Mouse (Mus musculus): ENCODE measurements around the gene Olfr1175-ps. TPM values are rescaled to one million over a fixed set of nuclear protein-coding genes. Genes with fewer than 3 reads are reported as not detected.

Olfr1175-ps gene
- not detected in 2 replicates for polyA plus RNA-seq (2014; fragmentation: Nextera tagmentation; extraction: Ambion mirVana)

- no peaks in the 10 kb centered on the region for H3K27me3 ChIP-seq (replicated peaks; ENCODE audit: control insufficient read depth, insufficient read depth, low read length)
- 65% methylated on average over 2 of the region's 2 CpGs for WGBS
- DNase-seq (ENCODE audit: low spot score) (no peak), ATAC-seq (replicated peaks; ENCODE audit: low FRiP score) (no peak)
- no peak within 1 kb of the TSS for H3K4me3 ChIP-seq (ENCODE audit: low read depth, low read length)
- H3K9ac ChIP-seq (ENCODE audit: low read depth, low read length): no peak within 1 kb of the TSS
- H3K36me3 ChIP-seq (ENCODE audit: control insufficient read depth, insufficient read depth, low read length): no peaks in the 10 kb centered on the region
- no peak within 1 kb of the TSS for H3K4me2 ChIP-seq
- H3K4me1 ChIP-seq (replicated peaks; ENCODE audit: control insufficient read depth, insufficient read depth, low read length): no peaks in the 10 kb centered on the region
- no peak within 1 kb of the TSS for H3K27ac ChIP-seq (ENCODE audit: low read depth, low read length)
- no peaks in the 10 kb centered on the region for H3K9me3 ChIP-seq (ENCODE audit: control insufficient read depth, low read length)
Measured at GRCm38 (mm10) chr2:88327115-88327514, at the start of gene Olfr1175-ps. Olfr1175-ps (minus strand) TSS chr2:88327215.

GRCm38 (mm10) chr2:88356304-88356703 lies 29.3 kb upstream of the Olfr1175-ps start:
- no peak overlapping the region for H3K4me2 ChIP-seq
- H3K27ac ChIP-seq (ENCODE audit: low read depth, low read length): no peak overlapping the region
- H3K4me3 ChIP-seq (ENCODE audit: low read depth, low read length): no peak overlapping the region
- WGBS: 7% methylated on average over 2 of the region's 2 CpGs
- no peaks in the 10 kb centered on the region for H3K27me3 ChIP-seq (replicated peaks; ENCODE audit: control insufficient read depth, insufficient read depth, low read length)
- DNase-seq (ENCODE audit: low spot score) (no peak), ATAC-seq (replicated peaks; ENCODE audit: low FRiP score) (no peak)
- H3K9ac ChIP-seq (ENCODE audit: low read depth, low read length): no peak overlapping the region
- H3K36me3 ChIP-seq (ENCODE audit: control insufficient read depth, insufficient read depth, low read length): no peaks in the 10 kb centered on the region
- no peaks in the 10 kb centered on the region for H3K9me3 ChIP-seq (ENCODE audit: control insufficient read depth, low read length)
- no peaks in the 10 kb centered on the region for H3K4me1 ChIP-seq (replicated peaks; ENCODE audit: control insufficient read depth, insufficient read depth, low read length)

- no peaks in the 10 kb centered on the region for H3K36me3 ChIP-seq (ENCODE audit: control insufficient read depth, insufficient read depth, low read length)
- 66% methylated on average over 1 of the region's 1 CpGs for WGBS
- no peaks in the 10 kb centered on the region for H3K27me3 ChIP-seq (replicated peaks; ENCODE audit: control insufficient read depth, insufficient read depth, low read length)
- no peak within 1 kb of the TSS for H3K4me3 ChIP-seq (ENCODE audit: low read depth, low read length)
- H3K9me3 ChIP-seq (ENCODE audit: control insufficient read depth, low read length): no peaks in the 10 kb centered on the region
- no peak within 1 kb of the TSS for H3K27ac ChIP-seq (ENCODE audit: low read depth, low read length)
- DNase-seq (ENCODE audit: low spot score) (no peak), ATAC-seq (replicated peaks; ENCODE audit: low FRiP score) (no peak)
- H3K4me2 ChIP-seq: no peak within 1 kb of the TSS
- no peaks in the 10 kb centered on the region for H3K4me1 ChIP-seq (replicated peaks; ENCODE audit: control insufficient read depth, insufficient read depth, low read length)
- H3K9ac ChIP-seq (ENCODE audit: low read depth, low read length): no peak within 1 kb of the TSS
Measured at GRCm38 (mm10) chr2:88346392-88346791, 19.4 kb upstream of the Olfr1175-ps start, which contains the start of gene Olfr1177-ps. Olfr1177-ps (minus strand) TSS chr2:88346492.

GRCm38 (mm10) chr2:88336421-88336820 lies 9.4 kb upstream of the Olfr1175-ps start, which contains the start of gene Olfr1176:
Olfr1176 (plus strand) TSS chr2:88336721.
- Histone ChIP-seq H3K4me3 (ENCODE audit: low read depth, low read length) (no peak within 1 kb of the TSS), H3K27ac (ENCODE audit: low read depth, low read length) (no peak within 1 kb of the TSS), H3K4me1 (replicated peaks; ENCODE audit: control insufficient read depth, insufficient read depth, low read length) (no peaks in the 10 kb centered on the region), H3K36me3 (ENCODE audit: control insufficient read depth, insufficient read depth, low read length) (no peaks in the 10 kb centered on the region), H3K27me3 (replicated peaks; ENCODE audit: control insufficient read depth, insufficient read depth, low read length) (no peaks in the 10 kb centered on the region), H3K9ac (ENCODE audit: low read depth, low read length) (no peak within 1 kb of the TSS), H3K4me2 (no peak within 1 kb of the TSS), H3K9me3 (ENCODE audit: control insufficient read depth, low read length) (no peaks in the 10 kb centered on the region)
- 70% methylated on average over 1 of the region's 1 CpGs for WGBS
- no peak for ATAC-seq (replicated peaks; ENCODE audit: low FRiP score)
- DNase-seq (ENCODE audit: low spot score): no peak

GRCm38 (mm10) chr2:88315035-88315434 lies 12.0 kb downstream of the Olfr1175-ps start, which contains the start of gene Olfr1174-ps:
Olfr1174-ps (minus strand) TSS chr2:88315135.
- Histone ChIP-seq H3K36me3 (ENCODE audit: control insufficient read depth, insufficient read depth, low read length) (no peaks in the 10 kb centered on the region), H3K27ac (ENCODE audit: low read depth, low read length) (no peak within 1 kb of the TSS), H3K4me1 (replicated peaks; ENCODE audit: control insufficient read depth, insufficient read depth, low read length) (no peaks in the 10 kb centered on the region), H3K9ac (ENCODE audit: low read depth, low read length) (no peak within 1 kb of the TSS), H3K4me3 (ENCODE audit: low read depth, low read length) (no peak within 1 kb of the TSS), H3K9me3 (ENCODE audit: control insufficient read depth, low read length) (no peaks in the 10 kb centered on the region), H3K4me2 (no peak within 1 kb of the TSS), H3K27me3 (replicated peaks; ENCODE audit: control insufficient read depth, insufficient read depth, low read length) (no peaks in the 10 kb centered on the region)
- no peak for DNase-seq (ENCODE audit: low spot score)
- 89% methylated on average over 4 of the region's 4 CpGs for WGBS
- ATAC-seq (replicated peaks; ENCODE audit: low FRiP score): no peak

GRCm38 (mm10) chr2:88279775-88280174 lies 47.2 kb downstream of the Olfr1175-ps start, which contains the start of gene Olfr1173:
Olfr1173 (minus strand) TSS chr2:88279875.
- H3K9me3 ChIP-seq (ENCODE audit: control insufficient read depth, low read length): no peaks in the 10 kb centered on the region
- no peaks in the 10 kb centered on the region for H3K4me1 ChIP-seq (replicated peaks; ENCODE audit: control insufficient read depth, insufficient read depth, low read length)
- no peak within 1 kb of the TSS for H3K27ac ChIP-seq (ENCODE audit: low read depth, low read length)
- H3K4me2 ChIP-seq: no peak within 1 kb of the TSS
- no peak within 1 kb of the TSS for H3K9ac ChIP-seq (ENCODE audit: low read depth, low read length)
- no peaks in the 10 kb centered on the region for H3K27me3 ChIP-seq (replicated peaks; ENCODE audit: control insufficient read depth, insufficient read depth, low read length)
- ATAC-seq (replicated peaks; ENCODE audit: low FRiP score) (no peak), DNase-seq (ENCODE audit: low spot score) (no peak)
- no peaks in the 10 kb centered on the region for H3K36me3 ChIP-seq (ENCODE audit: control insufficient read depth, insufficient read depth, low read length)
- H3K4me3 ChIP-seq (ENCODE audit: low read depth, low read length): no peak within 1 kb of the TSS

Other genes with a start within 250 kb of the Olfr1175-ps start
- gene Olfr1164, start 233.2 kb downstream of the Olfr1175-ps start, polyA plus RNA-seq (2014; fragmentation: Nextera tagmentation; extraction: Ambion mirVana): not detected in 2 replicates
- not detected in 2 replicates for gene Olfr1166, start 198.9 kb downstream of the Olfr1175-ps start, polyA plus RNA-seq (2014; fragmentation: Nextera tagmentation; extraction: Ambion mirVana)
- not detected in 2 replicates for gene Olfr1167, start 172.0 kb downstream of the Olfr1175-ps start, polyA plus RNA-seq (2014; fragmentation: Nextera tagmentation; extraction: Ambion mirVana)
- gene Olfr1168, start 145.3 kb downstream of the Olfr1175-ps start, polyA plus RNA-seq (2014; fragmentation: Nextera tagmentation; extraction: Ambion mirVana): not detected in 2 replicates
- gene Olfr1170, start 98.9 kb downstream of the Olfr1175-ps start, polyA plus RNA-seq (2014; fragmentation: Nextera tagmentation; extraction: Ambion mirVana): not detected in 2 replicates
- gene Olfr1173, start 47.3 kb downstream of the Olfr1175-ps start, polyA plus RNA-seq (2014; fragmentation: Nextera tagmentation; extraction: Ambion mirVana): not detected in 2 replicates
- gene Olfr1174-ps, start 12.1 kb downstream of the Olfr1175-ps start, polyA plus RNA-seq (2014; fragmentation: Nextera tagmentation; extraction: Ambion mirVana): not detected in 2 replicates
- gene Olfr1176, start 9.5 kb upstream of the Olfr1175-ps start, polyA plus RNA-seq (2014; fragmentation: Nextera tagmentation; extraction: Ambion mirVana): not detected in 2 replicates
- gene Olfr1177-ps, start 19.3 kb upstream of the Olfr1175-ps start, polyA plus RNA-seq (2014; fragmentation: Nextera tagmentation; extraction: Ambion mirVana): not detected in 2 replicates
- gene Olfr1178, start 59.8 kb upstream of the Olfr1175-ps start, polyA plus RNA-seq (2014; fragmentation: Nextera tagmentation; extraction: Ambion mirVana): not detected in 2 replicates
- gene Olfr1179, start 79.2 kb upstream of the Olfr1175-ps start, polyA plus RNA-seq (2014; fragmentation: Nextera tagmentation; extraction: Ambion mirVana): not detected in 2 replicates
- not detected in 2 replicates for gene Olfr1180, start 91.9 kb upstream of the Olfr1175-ps start, polyA plus RNA-seq (2014; fragmentation: Nextera tagmentation; extraction: Ambion mirVana)
- gene Olfr1181, start 99.0 kb upstream of the Olfr1175-ps start, polyA plus RNA-seq (2014; fragmentation: Nextera tagmentation; extraction: Ambion mirVana): not detected in 2 replicates
- gene Gm13757, start 121.9 kb upstream of the Olfr1175-ps start, polyA plus RNA-seq (2014; fragmentation: Nextera tagmentation; extraction: Ambion mirVana): not detected in 2 replicates
- gene Olfr1183, start 127.7 kb upstream of the Olfr1175-ps start, polyA plus RNA-seq (2014; fragmentation: Nextera tagmentation; extraction: Ambion mirVana): not detected in 2 replicates
- gene Olfr1184, start 156.4 kb upstream of the Olfr1175-ps start, polyA plus RNA-seq (2014; fragmentation: Nextera tagmentation; extraction: Ambion mirVana): not detected in 2 replicates
- not detected in 2 replicates for gene Olfr1185-ps1, start 166.1 kb upstream of the Olfr1175-ps start, polyA plus RNA-seq (2014; fragmentation: Nextera tagmentation; extraction: Ambion mirVana)
- gene Olfr1186, start 191.3 kb upstream of the Olfr1175-ps start, polyA plus RNA-seq (2014; fragmentation: Nextera tagmentation; extraction: Ambion mirVana): not detected in 2 replicates
- gene Olfr1188, start 229.7 kb upstream of the Olfr1175-ps start, polyA plus RNA-seq (2014; fragmentation: Nextera tagmentation; extraction: Ambion mirVana): not detected in 2 replicates

Data from liver, embryonic 11.5 days (tissue).